Mouse (Mus musculus) erythroblast, embryonic 14.5 days (primary cell): ENCODE results near the gene Opa1.

Experiments
- GATA1 ChIP-seq: IDR thresholded peaks from 2 replicates; pipeline ENCODE4 v1.6.1; 2012; ENCODE audit warnings: low read length, inconsistent platforms, mixed read lengths
- TAL1 ChIP-seq: IDR thresholded peaks from 3 replicates; pipeline ENCODE4 v1.6.1; 2012; ENCODE audit warnings: low read length, inconsistent platforms, mixed read lengths

- TF ChIP-seq TAL1 (no peak), GATA1 (no peak)
Measured at GRCm38 (mm10) chr16:29579787-29580176, 648 bp downstream of the Opa1 start.
